Mouse (Mus musculus) lung, embryonic 14.5 days (tissue): Measurements from ENCODE around the gene Mansc1. TPM values are rescaled to one million over a fixed set of nuclear protein-coding genes. Genes with fewer than 3 reads are reported as not detected.

ENCODE experiments used
- ATAC-seq: fragments of 200-750 bp; cut with Nextera tagmentation; 2 replicates; pipeline ENCODE4 v1.8.0; 2017; ENCODE audit warnings: mild to moderate bottlenecking, moderate TSS enrichment, moderate library complexity; ENCODE audit not compliant: insufficient read depth
- DNase-seq: peaks from one replicate; pipeline ENCODE4 v3.0.0-alpha.2; 2015
- H3K27ac ChIP-seq: fragments of 300-500 bp; sonication (generic); 2 replicates; pipeline ENCODE4 v1.5.1; 2014; ENCODE audit warnings: low read depth, mild to moderate bottlenecking, moderate library complexity
- H3K27me3 ChIP-seq: fragments of 300-500 bp; sonication (generic); 2 replicates; pipeline ENCODE4 v1.6.1; 2014; ENCODE audit warnings: low read length, control low read depth; ENCODE audit not compliant: insufficient read depth
- H3K36me3 ChIP-seq: fragments of 300-500 bp; sonication (generic); 2 replicates; pipeline ENCODE4 v1.6.1; 2014; ENCODE audit warnings: control low read depth; ENCODE audit not compliant: insufficient read depth
- H3K4me1 ChIP-seq: fragments of 300-500 bp; sonication (generic); 2 replicates; pipeline ENCODE4 v1.6.1; 2014; ENCODE audit warnings: antibody characterized with exemption, control low read depth; ENCODE audit not compliant: insufficient read depth
- H3K4me2 ChIP-seq: fragments of 300-500 bp; sonication (generic); 2 replicates; pipeline ENCODE4 v1.6.1; 2014; ENCODE audit warnings: mild to moderate bottlenecking
- H3K4me3 ChIP-seq: fragments of 300-500 bp; sonication (generic); 2 replicates; pipeline ENCODE4 v1.5.1; 2014; ENCODE audit warnings: low read depth, low read length
- H3K9ac ChIP-seq: fragments of 300-500 bp; sonication (generic); 2 replicates; pipeline ENCODE4 v1.6.1; 2014
- H3K9me3 ChIP-seq: fragments of 300-500 bp; sonication (generic); 2 replicates; pipeline ENCODE4 v1.6.1; 2016; ENCODE audit warnings: low read depth, low read length, control low read depth
- CTCF ChIP-seq: IDR thresholded peaks from 2 replicates; pipeline ENCODE4 v1.5.1; 2016; ENCODE audit warnings: antibody characterized with exemption, low read depth
- WGBS: fragments of 180-500 bp; shearing (Covaris S2); extraction: QIAGEN DNeasy Blood & Tissue Kit; methylation state at CpG from one replicate; pipeline ENCODE4 v1.1.7; 2014; 5-methylcytosine and 5-hydroxymethylcytosine counted together
- polyA plus RNA-seq: library from polyadenylated mRNA; unstranded; fragments of >200 nt; fragmentation: Nextera tagmentation; extraction: Ambion mirVana; gene quantifications from 2 replicates; pipeline ENCODE4 v1.2.1, GENCODE M21; 2014

Gene Mansc1
- polyA plus RNA-seq, 1 experiment from 2014 or later: 5.9 TPM

DNA sequence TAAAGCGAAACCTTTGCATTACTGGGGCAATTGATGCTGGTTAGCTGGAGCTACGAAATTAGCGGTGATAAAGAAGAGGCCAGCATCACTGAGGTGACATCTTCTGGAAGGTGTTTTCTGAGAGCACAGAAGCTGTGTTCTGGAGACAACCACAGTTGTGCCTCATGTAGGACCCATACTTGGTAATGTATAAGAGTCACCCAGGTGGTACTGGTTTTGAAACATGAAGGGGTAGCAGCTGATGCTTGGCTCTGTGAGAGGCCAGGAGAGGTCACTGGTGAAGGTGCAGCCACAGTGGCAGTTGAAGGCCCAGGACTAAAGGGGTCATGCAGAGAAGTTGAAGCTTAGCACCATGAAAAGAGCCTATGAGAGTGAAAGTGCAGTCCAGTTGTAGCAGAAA lies 6.9 kb upstream of the Mansc1 start, which contains the start of gene Borcs5:
TSS of gene Borcs5 (plus strand) at position 301 of the 400 bp plus-strand sequence.
- no peak for ATAC-seq
- H3K4me1 ChIP-seq: peaks cover 5% of the 10 kb centered on the region; the same call in 1 of the 2 replicates
- DNase-seq: no peak
- no peaks in the 10 kb centered on the region for H3K36me3 ChIP-seq
- no peak for TF ChIP-seq CTCF
- H3K9me3 ChIP-seq: no peaks in the 10 kb centered on the region
- no peak within 1 kb of the TSS for H3K9ac ChIP-seq
- H3K27ac ChIP-seq: no peak within 1 kb of the TSS
- no peak within 1 kb of the TSS for H3K4me3 ChIP-seq
- H3K4me2 ChIP-seq: no peak within 1 kb of the TSS
- no peaks in the 10 kb centered on the region for H3K27me3 ChIP-seq
- WGBS: 84% methylated on average over 3 of the region's 3 CpGs

DNA sequence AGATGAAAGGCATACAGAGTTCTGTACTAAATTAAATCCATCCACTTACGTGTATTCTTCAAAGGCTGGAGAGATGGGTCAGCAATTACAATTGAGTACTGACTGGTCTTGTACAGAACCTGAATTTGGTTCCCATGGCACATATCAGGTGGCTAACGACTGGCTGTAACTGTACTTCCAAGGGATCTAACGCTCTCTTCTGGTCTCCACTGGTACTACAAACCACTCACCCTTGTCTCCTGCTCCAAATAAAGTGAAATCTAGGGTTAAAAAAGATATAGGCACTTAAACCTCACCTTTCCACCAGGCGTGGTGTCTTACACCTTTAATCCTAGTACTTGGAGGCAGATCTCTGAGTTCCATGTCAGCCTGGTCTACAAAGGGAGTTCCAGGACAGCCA lies 4.2 kb upstream of the Mansc1 start:
- Histone ChIP-seq H3K27me3 (peaks cover 6% of the 10 kb centered on the region; the same call in 1 of the 2 replicates), H3K36me3 (no peaks in the 10 kb centered on the region), H3K4me2 (no peak overlapping the region), H3K27ac (no peak overlapping the region), H3K4me3 (no peak overlapping the region), H3K9ac (no peak overlapping the region), H3K9me3 (no peaks in the 10 kb centered on the region), H3K4me1 (peaks cover 7% of the 10 kb centered on the region; the same call in 1 of the 2 replicates)
- no peak for DNase-seq
- ATAC-seq: no peak
- 48% methylated on average over 4 of the region's 4 CpGs for WGBS
- no peak for TF ChIP-seq CTCF

GRCm38 (mm10) chr6:134633553-134633952 lies 1.3 kb upstream of the Mansc1 start:
- Histone ChIP-seq H3K27ac (no peak overlapping the region), H3K4me1 (peaks cover 6% of the 10 kb centered on the region; the same call in 1 of the 2 replicates), H3K27me3 (peaks cover 6% of the 10 kb centered on the region; the same call in 1 of the 2 replicates), H3K9ac (no peak overlapping the region), H3K4me3 (no peak overlapping the region), H3K9me3 (no peaks in the 10 kb centered on the region), H3K4me2 (no peak overlapping the region), H3K36me3 (no peaks in the 10 kb centered on the region)
- TF ChIP-seq CTCF: no peak
- DNase-seq (no peak), ATAC-seq (no peak)
- WGBS: 80% methylated on average over 8 of the region's 8 CpGs

DNA sequence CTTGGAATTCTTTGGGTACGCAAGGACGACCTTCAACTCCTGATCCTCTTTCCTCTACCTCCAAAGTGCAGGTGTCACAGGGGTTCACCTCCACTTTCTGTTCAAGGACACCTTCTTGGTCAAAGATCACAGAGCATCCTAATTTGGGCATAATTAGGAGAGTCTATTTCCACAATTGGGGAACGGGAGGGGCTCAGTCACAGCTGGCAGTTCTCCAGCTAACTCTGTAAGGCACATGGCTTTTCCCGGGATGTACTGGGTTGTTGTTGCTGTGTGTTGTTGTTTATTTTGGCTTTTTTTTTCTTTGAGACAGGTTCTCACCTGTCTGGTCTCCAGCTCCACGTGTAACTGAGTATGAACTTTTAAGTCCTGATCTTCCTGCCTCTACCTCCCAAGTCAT lies 468 bp upstream of the Mansc1 start:
- Histone ChIP-seq H3K4me1 (peaks cover 6% of the 10 kb centered on the region; the same call in 1 of the 2 replicates), H3K9ac (no peak overlapping the region; the same call in 1 of the 2 replicates), H3K36me3 (no peaks in the 10 kb centered on the region), H3K27ac (no peak overlapping the region), H3K4me2 (peak overlapping the region; percentile 89), H3K27me3 (peaks cover 6% of the 10 kb centered on the region; the same call in 1 of the 2 replicates), H3K4me3 (peak overlapping the region; percentile 52), H3K9me3 (no peaks in the 10 kb centered on the region)
- 33% methylated on average over 5 of the region's 5 CpGs for WGBS
- DNase-seq (peak; percentile 43), ATAC-seq (no peak)
- no peak for TF ChIP-seq CTCF

GRCm38 (mm10) chr6:134630447-134630846 lies 1.8 kb downstream of the Mansc1 start:
- 61% methylated on average over 9 of the region's 9 CpGs for WGBS
- peaks cover 6% of the 10 kb centered on the region; the same call in 1 of the 2 replicates for H3K27me3 ChIP-seq
- H3K27ac ChIP-seq: no peak overlapping the region
- no peak overlapping the region for H3K4me3 ChIP-seq
- TF ChIP-seq CTCF: no peak
- ATAC-seq (no peak), DNase-seq (no peak)
- peaks cover 6% of the 10 kb centered on the region; the same call in 1 of the 2 replicates for H3K4me1 ChIP-seq
- no peak overlapping the region for H3K4me2 ChIP-seq
- no peaks in the 10 kb centered on the region for H3K36me3 ChIP-seq
- no peak overlapping the region for H3K9ac ChIP-seq
- no peaks in the 10 kb centered on the region for H3K9me3 ChIP-seq

- DNase-seq: no peak
- no peak overlapping the region for H3K9ac ChIP-seq
- WGBS: 73% methylated on average over 1 of the region's 1 CpGs
- no peak for TF ChIP-seq CTCF
- H3K27ac ChIP-seq: no peak overlapping the region
- no peak for ATAC-seq
- H3K36me3 ChIP-seq: no peaks in the 10 kb centered on the region
- no peaks in the 10 kb centered on the region for H3K4me1 ChIP-seq
- no peaks in the 10 kb centered on the region for H3K27me3 ChIP-seq
- no peaks in the 10 kb centered on the region for H3K9me3 ChIP-seq
- no peak overlapping the region for H3K4me3 ChIP-seq
- no peak overlapping the region for H3K4me2 ChIP-seq
Measured at GRCm38 (mm10) chr6:134626564-134626963, 5.7 kb downstream of the Mansc1 start.

DNA sequence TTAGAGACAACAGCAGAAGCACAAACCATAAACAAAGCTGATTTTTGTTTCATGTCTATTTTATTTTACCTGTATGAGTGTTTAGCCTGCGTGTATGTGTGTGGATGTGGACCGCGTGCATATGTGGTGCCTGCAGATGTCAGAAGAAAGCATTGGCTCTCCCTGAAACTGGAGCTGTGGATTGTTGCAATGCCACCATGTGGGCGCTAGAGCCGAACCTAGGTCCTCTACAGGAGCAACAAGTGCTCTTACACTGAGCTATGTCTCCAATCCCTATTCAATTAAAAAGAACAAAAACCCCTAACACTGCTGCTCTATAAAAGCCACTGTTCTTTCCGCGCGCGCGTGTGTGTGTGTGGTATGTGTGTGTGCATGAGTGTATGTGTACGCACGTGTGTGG lies 6.9 kb downstream of the Mansc1 start:
- no peak for DNase-seq
- H3K36me3 ChIP-seq: no peaks in the 10 kb centered on the region
- no peaks in the 10 kb centered on the region for H3K4me1 ChIP-seq
- no peak overlapping the region for H3K9ac ChIP-seq
- no peaks in the 10 kb centered on the region for H3K27me3 ChIP-seq
- ATAC-seq: no peak
- no peak for TF ChIP-seq CTCF
- no peaks in the 10 kb centered on the region for H3K9me3 ChIP-seq
- 68% methylated on average over 12 of the region's 12 CpGs for WGBS
- H3K4me3 ChIP-seq: no peak overlapping the region
- no peak overlapping the region for H3K4me2 ChIP-seq
- H3K27ac ChIP-seq: no peak overlapping the region
